Mouse (Mus musculus) liver (tissue): ENCODE measurements around the gene Prpf3.
A peak's percentile ranks its signal among the peaks of the same experiment; 100 is the strongest.
"Not testable (repeated sequence)": the region's sequence is repeated elsewhere in the genome, so short reads cannot be mapped to it uniquely, and the experiment has no call there.

Source experiments
- DNase-seq: peaks from one replicate; pipeline ENCODE4 v3.0.0-alpha.2; 2020; ENCODE audit warnings: mixed read lengths

Gene Prpf3

GRCm38 (mm10) chr3:95855502-95856089 lies at the start of gene Prpf3:
Gene Prpf3 (minus strand): TSS chr3:95855885.
- peak; percentile 95 for DNase-seq

GRCm38 (mm10) chr3:95904568-95904967 lies 48.9 kb upstream of the Prpf3 start, which contains the start of gene Car14:
Gene Car14 (minus strand): TSS chr3:95904691.
- no peak for DNase-seq

DNA sequence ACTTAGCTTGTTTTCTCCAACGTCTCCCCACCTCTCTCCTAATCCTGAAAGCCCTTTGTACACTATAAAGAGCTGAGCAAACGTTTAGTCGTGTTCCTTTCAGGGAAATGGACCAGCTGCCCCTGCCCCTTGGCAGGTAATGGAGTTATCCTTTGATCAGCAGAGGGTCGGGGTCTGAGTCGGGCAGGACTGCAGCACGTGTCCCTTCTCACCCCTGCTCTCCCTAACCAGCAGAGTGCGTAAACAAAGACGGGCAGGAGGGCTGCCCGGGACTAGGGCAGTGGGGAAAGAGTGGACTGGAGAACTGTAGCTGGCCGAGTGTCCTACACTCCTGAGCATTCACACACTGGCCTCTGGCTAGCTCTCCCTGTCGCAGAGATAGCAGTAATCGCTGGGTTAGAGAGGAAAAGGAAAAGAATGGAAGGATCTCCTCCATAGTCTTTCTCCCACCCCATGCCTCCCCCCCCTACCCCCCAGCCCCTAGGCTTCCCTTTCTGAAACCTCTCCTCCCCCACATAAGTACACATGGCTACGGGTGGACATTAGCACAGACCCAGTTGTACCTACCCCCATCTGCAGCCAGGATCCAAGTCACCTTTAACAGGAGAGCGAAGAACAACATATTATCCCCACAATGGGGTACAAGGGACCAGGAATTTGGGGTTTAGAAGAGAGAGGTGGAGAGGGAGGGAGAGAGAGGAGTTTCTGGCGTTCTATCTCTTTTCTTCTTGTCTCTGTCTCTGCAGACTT lies 48.2 kb upstream of the Prpf3 start:
- peak; percentile 45 for DNase-seq

DNA sequence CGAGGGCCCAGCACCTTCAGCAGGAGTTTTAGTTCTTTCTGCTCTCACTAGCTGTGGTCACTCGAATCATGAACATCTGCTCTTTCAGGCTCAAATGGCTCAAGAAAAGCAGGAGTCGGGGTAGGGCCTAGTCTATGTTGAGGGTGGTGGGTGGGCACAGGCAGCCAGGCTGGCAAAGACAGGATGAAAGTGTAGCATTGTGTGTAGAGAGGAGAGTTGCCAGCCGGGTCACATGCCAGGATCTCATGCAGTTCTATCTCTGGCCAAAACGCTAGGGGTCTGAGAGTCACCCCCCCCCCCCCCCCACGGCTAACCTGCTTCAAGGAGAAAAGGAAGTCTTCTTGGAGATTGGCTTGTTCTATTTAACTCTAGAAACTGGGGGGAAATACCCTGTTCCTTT lies 47.0 kb upstream of the Prpf3 start:
- DNase-seq, result no peak

DNA sequence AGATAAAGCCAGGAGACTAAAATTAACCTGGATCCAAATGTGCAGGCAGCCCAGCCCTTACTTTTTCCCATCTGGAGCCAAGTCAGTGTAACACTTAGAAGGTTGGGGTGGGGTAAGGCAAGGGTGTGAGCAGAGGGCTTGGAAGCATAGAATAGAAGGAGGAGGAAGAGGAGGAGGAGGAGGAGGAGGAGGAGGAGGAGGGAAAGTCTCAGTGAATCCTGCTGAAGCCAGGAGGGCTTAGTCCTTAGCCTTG lies 46.6 kb upstream of the Prpf3 start:
- no peak for DNase-seq

DNA sequence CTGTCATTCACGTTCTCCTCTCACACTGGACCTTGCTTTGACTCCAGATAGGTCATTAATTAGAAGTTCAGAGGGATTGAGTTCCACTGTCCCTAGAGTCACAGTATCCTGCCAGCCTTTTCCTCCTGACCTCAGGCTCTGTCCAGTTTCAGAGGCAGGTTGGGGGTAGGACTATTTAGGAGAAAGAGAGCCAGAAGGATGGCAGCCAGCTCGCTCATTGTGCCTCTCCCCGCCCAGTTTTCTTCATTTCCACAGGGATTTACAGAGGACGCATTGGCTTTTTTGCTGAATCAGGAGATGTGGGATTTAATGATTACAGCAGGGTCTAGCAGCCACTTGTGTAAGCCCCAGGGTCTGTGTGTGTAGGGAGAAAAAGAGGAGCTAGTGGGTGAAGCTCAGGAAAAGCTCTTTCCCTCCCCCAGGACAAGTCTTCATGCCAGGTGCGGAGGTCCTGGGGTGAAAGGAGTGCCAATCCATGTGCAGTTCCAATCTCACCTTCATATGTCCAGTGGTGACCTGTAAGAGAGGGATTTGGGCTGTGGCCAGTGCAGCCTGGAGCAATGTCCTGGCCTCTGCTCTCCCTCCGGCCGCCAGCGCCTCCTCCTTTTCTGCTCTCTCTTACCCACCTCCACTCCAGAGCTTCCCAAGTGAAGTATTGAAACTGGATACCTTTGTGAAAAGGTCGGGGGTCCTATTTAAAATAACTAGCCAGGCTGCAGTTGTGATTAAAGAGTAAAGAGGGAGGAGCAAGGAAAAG lies 46.1 kb upstream of the Prpf3 start:
- no peak for DNase-seq

- peak; percentile 19 for DNase-seq
These were observed 44.3 kb upstream of the Prpf3 start for GRCm38 (mm10) chr3:95899800-95900524.

- not testable (repeated sequence) for DNase-seq
These were observed 39.8 kb upstream of the Prpf3 start for GRCm38 (mm10) chr3:95895501-95895900.

DNA sequence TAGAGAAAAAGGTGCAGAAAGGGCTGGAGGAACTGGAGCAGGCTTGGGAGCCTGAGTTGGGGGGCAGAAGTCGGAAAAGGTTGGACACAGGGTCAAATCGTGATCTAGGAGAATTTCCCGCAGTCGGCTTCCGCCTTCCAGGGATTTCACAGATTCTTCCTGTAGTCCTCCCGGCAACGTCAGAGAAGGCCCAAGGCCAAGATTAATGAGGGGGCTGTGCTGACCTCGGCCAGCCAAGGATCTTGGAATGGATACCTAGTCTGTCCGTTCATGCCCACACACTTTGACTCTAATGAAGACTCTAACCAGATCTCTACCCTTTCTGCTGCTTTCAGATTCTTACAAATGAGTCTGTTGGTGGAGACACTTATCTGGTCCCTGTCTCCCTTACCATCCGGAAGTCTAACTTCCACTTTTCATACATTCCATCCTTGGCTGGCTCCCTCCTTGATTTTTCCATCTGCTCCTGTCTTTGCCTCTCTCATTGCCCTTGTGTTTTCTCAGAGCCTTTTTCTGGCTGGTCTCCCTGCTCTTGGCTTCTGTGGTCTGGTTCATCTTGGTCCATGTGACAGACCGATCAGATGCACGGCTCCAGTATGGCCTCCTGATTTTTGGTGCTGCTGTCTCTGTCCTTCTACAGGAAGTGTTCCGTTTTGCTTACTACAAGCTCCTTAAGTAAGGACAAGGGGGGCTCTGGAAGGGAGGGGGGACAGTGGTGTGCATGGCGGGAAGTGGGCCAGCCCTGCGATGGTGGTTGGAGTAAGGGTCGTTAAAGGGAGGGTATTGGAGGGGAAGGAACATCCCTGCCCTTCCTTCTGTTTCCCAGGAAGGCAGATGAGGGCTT lies 38.9 kb upstream of the Prpf3 start:
- DNase-seq, result peak; percentile 38

GRCm38 (mm10) chr3:95893606-95894316 lies 38.1 kb upstream of the Prpf3 start, which contains the start of gene Aph1a:
Gene Aph1a (plus strand): TSS chr3:95893969.
- peak; percentile 96 for DNase-seq

DNA sequence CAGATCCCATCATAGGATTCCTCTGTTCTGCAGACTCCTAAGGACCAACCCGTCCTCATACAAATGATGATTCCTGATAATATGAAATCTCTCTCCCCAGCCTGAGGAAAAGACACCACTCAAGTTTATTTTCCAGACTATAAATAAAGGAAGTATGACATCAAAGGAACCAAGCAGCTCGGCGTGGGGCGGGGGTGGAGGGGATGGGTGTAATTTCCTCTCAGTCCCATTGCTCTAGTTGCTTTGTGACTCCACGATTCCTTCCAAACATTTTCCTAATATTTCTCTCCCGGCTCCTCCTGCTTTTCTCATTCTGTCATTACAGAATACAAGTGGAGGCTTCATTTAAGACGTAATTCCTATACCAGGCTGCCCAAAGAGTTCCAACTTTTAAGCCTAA lies 37.4 kb upstream of the Prpf3 start:
- DNase-seq, result no peak

- DNase-seq, result peak; percentile 23
These were observed 36.7 kb upstream of the Prpf3 start for GRCm38 (mm10) chr3:95892066-95893052.

- DNase-seq, result peak; percentile 49
These were observed 35.8 kb upstream of the Prpf3 start, which contains the start of gene BC028528 for GRCm38 (mm10) chr3:95891211-95892065. Gene BC028528 (minus strand): TSS chr3:95892005.

DNA sequence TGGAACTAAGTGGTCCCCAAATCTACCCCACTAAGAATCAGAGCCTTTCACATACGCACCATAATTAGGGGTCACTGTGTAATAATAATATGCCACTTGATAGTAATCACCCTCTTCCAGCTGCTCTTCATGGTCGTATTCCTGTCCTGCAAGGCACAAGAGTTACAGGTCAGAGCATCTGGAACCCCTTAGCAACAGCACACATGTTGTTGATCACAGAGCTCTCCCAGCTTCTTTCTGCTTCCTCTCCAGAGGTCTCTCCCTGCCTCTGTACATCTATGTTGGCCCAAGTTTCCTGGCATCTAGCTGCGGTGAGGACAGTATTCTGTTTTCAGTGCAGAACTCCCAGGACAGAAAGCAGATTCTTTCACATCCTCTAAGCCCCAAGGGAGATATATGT lies 34.0 kb upstream of the Prpf3 start:
- DNase-seq, result no peak

GRCm38 (mm10) chr3:95887596-95887995 lies 31.9 kb upstream of the Prpf3 start:
- DNase-seq, result no peak

- DNase-seq, result no peak
These were observed 28.7 kb upstream of the Prpf3 start for GRCm38 (mm10) chr3:95884400-95884799.

GRCm38 (mm10) chr3:95882816-95883425 lies 27.2 kb upstream of the Prpf3 start:
- peak; percentile 70 for DNase-seq

GRCm38 (mm10) chr3:95881979-95882815 lies 26.5 kb upstream of the Prpf3 start, which contains the start of gene Ciart:
Gene Ciart (minus strand): TSS chr3:95882251.
- peak; percentile 90 for DNase-seq
